Mouse (Mus musculus): Measurements from ENCODE around the gene Ddx20.

GRCm38 (mm10) chr3:105675932-105676331, 11.4 kb downstream of the Ddx20 start:
- TF ChIP-seq CTCF (IDR thresholded peaks at IDR 0.05; ENCODE audit: low read depth, low read length) (no peak), POLR2A (IDR thresholded peaks at IDR 0.05; ENCODE audit: extremely low read depth, insufficient read depth, low read length) (no peak)

Measured in liver, adult 2 months (tissue).